Mouse (Mus musculus): ENCODE measurements around the gene Sumf1. TPM values are rescaled to one million over a fixed set of nuclear protein-coding genes. Genes with fewer than 3 reads are reported as not detected.

Sumf1 gene
- polyA plus RNA-seq, 1 experiment from 2014 or later, result 12.5 TPM

DNA sequence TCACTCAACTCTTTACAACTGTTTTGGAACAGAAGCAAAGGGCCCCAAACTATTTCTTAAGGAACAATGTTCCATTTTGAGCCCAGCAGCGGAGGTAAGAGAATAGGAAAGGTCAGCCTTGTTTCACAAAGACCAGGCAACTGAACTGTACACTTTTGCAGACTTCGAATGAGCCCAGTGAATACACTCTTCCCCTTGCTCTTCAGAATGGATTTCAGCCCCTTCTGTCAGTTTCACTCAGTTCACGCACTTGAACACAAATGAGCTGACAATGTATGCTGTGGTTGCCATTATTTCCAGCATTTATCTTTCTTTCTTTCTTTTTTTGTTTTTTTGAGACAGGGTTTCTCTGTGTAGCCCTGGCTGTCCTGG, 86.5 kb downstream of the Sumf1 start:
- DNase-seq (ENCODE audit: low spot score) (no peak), ATAC-seq (peak; percentile 17; the same call in 1 of the 2 replicates)
- no peaks in the 10 kb centered on the region for H3K4me1 ChIP-seq (ENCODE audit: control insufficient read depth, insufficient read depth, low read length)
- no peak overlapping the region for H3K27ac ChIP-seq (ENCODE audit: low read depth, low read length)
- peak overlapping the region; percentile 14; the same call in 1 of the 2 replicates for H3K4me2 ChIP-seq (ENCODE audit: low read length)
- H3K9ac ChIP-seq (ENCODE audit: low read length), result no peak overlapping the region
- no peaks in the 10 kb centered on the region for H3K36me3 ChIP-seq (ENCODE audit: control insufficient read depth, insufficient read depth, low read length)
- no peaks in the 10 kb centered on the region for H3K27me3 ChIP-seq (replicated peaks; ENCODE audit: control insufficient read depth, insufficient read depth, low read length)
- H3K9me3 ChIP-seq (replicated peaks; ENCODE audit: control insufficient read depth, low read length), result no peaks in the 10 kb centered on the region
- WGBS, result 35% methylated on average over 3 of the region's 3 CpGs
- no peak overlapping the region for H3K4me3 ChIP-seq (ENCODE audit: low read depth, low read length)

GRCm38 (mm10) chr6:108098171-108098845, 87.1 kb downstream of the Sumf1 start:
- H3K4me2 ChIP-seq (ENCODE audit: low read length), result peak overlapping the region; percentile 14; the same call in 1 of the 2 replicates
- WGBS, result 15% methylated on average over 9 of the region's 9 CpGs
- no peak overlapping the region for H3K9ac ChIP-seq (ENCODE audit: low read length)
- DNase-seq (ENCODE audit: low spot score) (peak; percentile 91), ATAC-seq (peak; percentile 90)
- H3K4me3 ChIP-seq (ENCODE audit: low read depth, low read length), result no peak overlapping the region
- no peak overlapping the region for H3K27ac ChIP-seq (ENCODE audit: low read depth, low read length)
- no peaks in the 10 kb centered on the region for H3K36me3 ChIP-seq (ENCODE audit: control insufficient read depth, insufficient read depth, low read length)
- no peaks in the 10 kb centered on the region for H3K27me3 ChIP-seq (replicated peaks; ENCODE audit: control insufficient read depth, insufficient read depth, low read length)
- H3K4me1 ChIP-seq (ENCODE audit: control insufficient read depth, insufficient read depth, low read length), result no peaks in the 10 kb centered on the region
- H3K9me3 ChIP-seq (replicated peaks; ENCODE audit: control insufficient read depth, low read length), result no peaks in the 10 kb centered on the region

GRCm38 (mm10) chr6:108095445-108095844, 89.9 kb downstream of the Sumf1 start:
- Histone ChIP-seq H3K9ac (ENCODE audit: low read length) (no peak overlapping the region), H3K4me2 (ENCODE audit: low read length) (no peak overlapping the region), H3K4me1 (ENCODE audit: control insufficient read depth, insufficient read depth, low read length) (no peaks in the 10 kb centered on the region), H3K4me3 (ENCODE audit: low read depth, low read length) (no peak overlapping the region), H3K36me3 (ENCODE audit: control insufficient read depth, insufficient read depth, low read length) (no peaks in the 10 kb centered on the region), H3K9me3 (replicated peaks; ENCODE audit: control insufficient read depth, low read length) (no peaks in the 10 kb centered on the region), H3K27ac (ENCODE audit: low read depth, low read length) (no peak overlapping the region), H3K27me3 (replicated peaks; ENCODE audit: control insufficient read depth, insufficient read depth, low read length) (no peaks in the 10 kb centered on the region)
- WGBS, result 78% methylated on average over 5 of the region's 5 CpGs
- DNase-seq (ENCODE audit: low spot score) (no peak), ATAC-seq (no peak)

DNA sequence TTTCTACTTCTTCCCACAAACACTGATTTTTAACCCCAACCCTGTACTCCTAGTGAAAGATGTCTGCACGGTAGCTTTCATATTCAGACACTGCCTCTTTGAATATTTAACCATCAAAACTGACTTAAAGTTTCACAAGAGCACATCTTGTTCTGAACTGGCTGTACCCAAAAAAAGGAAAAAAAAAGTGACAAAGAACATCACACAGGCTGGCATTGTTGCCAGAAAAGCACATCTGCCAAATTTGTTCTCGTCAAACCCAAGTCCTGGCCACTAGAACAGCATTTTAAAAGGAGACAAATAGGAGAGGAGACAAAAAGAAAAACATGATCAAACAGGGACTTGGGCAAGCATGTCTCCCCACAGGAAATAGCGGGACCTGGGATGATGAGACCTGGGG, 91.9 kb downstream of the Sumf1 start:
- no peak overlapping the region for H3K4me2 ChIP-seq (ENCODE audit: low read length)
- no peak overlapping the region for H3K4me3 ChIP-seq (ENCODE audit: low read depth, low read length)
- no peaks in the 10 kb centered on the region for H3K27me3 ChIP-seq (replicated peaks; ENCODE audit: control insufficient read depth, insufficient read depth, low read length)
- H3K9me3 ChIP-seq (replicated peaks; ENCODE audit: control insufficient read depth, low read length), result no peaks in the 10 kb centered on the region
- ATAC-seq (no peak), DNase-seq (ENCODE audit: low spot score) (no peak)
- WGBS, result 71% methylated on average over 3 of the region's 3 CpGs
- no peak overlapping the region for H3K27ac ChIP-seq (ENCODE audit: low read depth, low read length)
- no peak overlapping the region for H3K9ac ChIP-seq (ENCODE audit: low read length)
- no peaks in the 10 kb centered on the region for H3K4me1 ChIP-seq (ENCODE audit: control insufficient read depth, insufficient read depth, low read length)
- H3K36me3 ChIP-seq (ENCODE audit: control insufficient read depth, insufficient read depth, low read length), result no peaks in the 10 kb centered on the region

- no peaks in the 10 kb centered on the region for H3K9me3 ChIP-seq (replicated peaks; ENCODE audit: control insufficient read depth, low read length)
- 85% methylated on average over 3 of the region's 3 CpGs for WGBS
- no peak for ATAC-seq
Observed at GRCm38 (mm10) chr6:108092646-108093045, 92.7 kb downstream of the Sumf1 start.

DNA sequence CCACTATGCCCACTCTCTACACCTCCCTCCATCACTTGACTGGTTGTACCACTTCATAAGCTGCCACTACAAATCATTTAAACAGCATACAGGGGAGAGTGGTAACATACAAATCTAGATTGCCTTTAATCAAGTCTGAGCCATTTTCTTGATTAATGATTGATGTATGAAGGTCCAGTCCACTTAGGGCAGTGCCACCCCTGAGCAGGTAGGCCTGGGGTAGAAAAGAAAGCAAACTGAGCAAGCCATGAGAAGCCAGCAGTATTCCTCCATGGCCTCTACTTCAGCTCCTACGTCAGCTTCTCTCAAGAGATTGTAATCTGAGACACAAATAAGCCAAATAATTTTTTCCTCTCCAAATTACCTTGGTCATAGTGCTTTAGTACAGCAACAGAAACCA, 94.1 kb downstream of the Sumf1 start:
- 80% methylated on average over 1 of the region's 1 CpGs for WGBS
- Histone ChIP-seq H3K9ac (ENCODE audit: low read length) (no peak overlapping the region), H3K4me1 (ENCODE audit: control insufficient read depth, insufficient read depth, low read length) (no peaks in the 10 kb centered on the region), H3K4me3 (ENCODE audit: low read depth, low read length) (no peak overlapping the region), H3K27me3 (replicated peaks; ENCODE audit: control insufficient read depth, insufficient read depth, low read length) (no peaks in the 10 kb centered on the region), H3K36me3 (ENCODE audit: control insufficient read depth, insufficient read depth, low read length) (no peaks in the 10 kb centered on the region), H3K27ac (ENCODE audit: low read depth, low read length) (no peak overlapping the region), H3K4me2 (ENCODE audit: low read length) (no peak overlapping the region), H3K9me3 (replicated peaks; ENCODE audit: control insufficient read depth, low read length) (no peaks in the 10 kb centered on the region)
- ATAC-seq (no peak), DNase-seq (ENCODE audit: low spot score) (no peak)

More at GRCm38 (mm10) chr6:108092646-108093045, 92.7 kb downstream of the Sumf1 start:
- Histone ChIP-seq H3K4me2 (ENCODE audit: low read length) (no peak overlapping the region), H3K4me1 (ENCODE audit: control insufficient read depth, insufficient read depth, low read length) (no peaks in the 10 kb centered on the region), H3K36me3 (ENCODE audit: control insufficient read depth, insufficient read depth, low read length) (no peaks in the 10 kb centered on the region), H3K27ac (ENCODE audit: low read depth, low read length) (no peak overlapping the region), H3K4me3 (ENCODE audit: low read depth, low read length) (no peak overlapping the region), H3K9ac (ENCODE audit: low read length) (no peak overlapping the region), H3K27me3 (replicated peaks; ENCODE audit: control insufficient read depth, insufficient read depth, low read length) (no peaks in the 10 kb centered on the region)
- no peak for DNase-seq (ENCODE audit: low spot score)

DNA sequence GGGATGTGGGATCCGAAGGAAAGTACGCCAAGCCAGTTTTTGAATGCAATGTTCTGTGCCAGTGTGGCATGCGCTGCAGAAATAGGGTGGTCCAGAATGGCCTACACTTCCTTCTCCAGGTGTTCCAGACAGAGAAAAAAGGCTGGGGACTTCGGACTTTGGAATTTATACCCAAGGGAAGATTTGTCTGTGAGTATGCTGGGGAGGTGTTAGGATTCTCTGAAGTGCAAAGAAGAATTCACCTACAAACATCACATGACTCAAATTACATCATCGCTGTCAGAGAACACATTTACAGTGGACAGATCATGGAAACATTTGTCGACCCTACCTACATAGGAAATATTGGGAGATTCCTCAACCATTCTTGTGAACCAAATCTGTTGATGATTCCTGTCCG, 109.5 kb downstream of the Sumf1 start:
- H3K9ac ChIP-seq (ENCODE audit: low read length), result no peak overlapping the region
- H3K27me3 ChIP-seq (replicated peaks; ENCODE audit: control insufficient read depth, insufficient read depth, low read length), result no peaks in the 10 kb centered on the region
- no peak overlapping the region for H3K4me3 ChIP-seq (ENCODE audit: low read depth, low read length)
- WGBS, result 96% methylated on average over 7 of the region's 7 CpGs
- no peaks in the 10 kb centered on the region for H3K9me3 ChIP-seq (replicated peaks; ENCODE audit: control insufficient read depth, low read length)
- ATAC-seq (no peak), DNase-seq (ENCODE audit: low spot score) (no peak)
- no peaks in the 10 kb centered on the region for H3K4me1 ChIP-seq (ENCODE audit: control insufficient read depth, insufficient read depth, low read length)
- no peak overlapping the region for H3K4me2 ChIP-seq (ENCODE audit: low read length)
- H3K36me3 ChIP-seq (ENCODE audit: control insufficient read depth, insufficient read depth, low read length), result no peaks in the 10 kb centered on the region
- H3K27ac ChIP-seq (ENCODE audit: low read depth, low read length), result no peak overlapping the region

DNA sequence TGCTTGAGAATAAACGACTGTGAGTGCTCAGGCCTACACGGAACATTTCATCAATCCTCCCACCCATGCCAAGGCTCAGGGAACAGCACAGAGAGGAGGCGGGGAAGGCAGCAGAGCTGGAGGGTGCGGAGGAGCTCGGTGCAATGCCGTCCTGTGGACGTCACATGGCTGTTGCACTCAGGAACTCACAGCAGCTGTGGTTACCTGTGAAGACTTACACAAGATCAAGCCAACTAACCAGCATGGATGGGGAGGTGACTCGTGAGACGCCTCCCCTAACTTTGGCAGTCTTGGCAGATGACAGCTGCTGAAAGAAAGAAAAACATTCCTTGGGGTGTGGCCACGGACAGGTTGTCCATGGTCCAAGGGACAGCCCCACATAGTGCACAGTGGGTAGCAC, 110.8 kb downstream of the Sumf1 start:
- Histone ChIP-seq H3K27me3 (replicated peaks; ENCODE audit: control insufficient read depth, insufficient read depth, low read length) (no peaks in the 10 kb centered on the region), H3K4me1 (ENCODE audit: control insufficient read depth, insufficient read depth, low read length) (no peaks in the 10 kb centered on the region), H3K27ac (ENCODE audit: low read depth, low read length) (no peak overlapping the region), H3K4me3 (ENCODE audit: low read depth, low read length) (no peak overlapping the region), H3K4me2 (ENCODE audit: low read length) (no peak overlapping the region), H3K9ac (ENCODE audit: low read length) (no peak overlapping the region), H3K36me3 (ENCODE audit: control insufficient read depth, insufficient read depth, low read length) (no peaks in the 10 kb centered on the region), H3K9me3 (replicated peaks; ENCODE audit: control insufficient read depth, low read length) (no peaks in the 10 kb centered on the region)
- 94% methylated on average over 10 of the region's 10 CpGs for WGBS
- DNase-seq (ENCODE audit: low spot score) (no peak), ATAC-seq (no peak)

DNA sequence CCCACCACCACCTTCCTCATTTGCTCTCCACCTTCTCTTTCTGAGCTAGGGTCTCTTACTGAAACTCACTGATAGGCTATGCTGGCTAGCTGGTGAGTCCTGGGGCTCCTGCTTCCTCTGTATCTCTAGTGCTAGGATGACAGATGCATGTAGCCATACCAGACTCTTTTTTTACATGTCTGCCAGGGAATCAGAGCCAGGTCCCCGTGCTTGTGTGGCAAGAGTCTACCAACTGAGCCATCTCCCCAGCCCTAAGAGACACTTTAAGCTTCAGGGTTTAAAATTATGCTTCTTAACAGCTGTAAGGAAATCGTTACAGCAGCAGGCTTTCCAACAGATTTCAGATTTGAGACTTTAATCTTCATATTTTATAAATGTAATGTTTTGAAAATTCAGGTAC, 111.5 kb downstream of the Sumf1 start:
- DNase-seq (ENCODE audit: low spot score) (no peak), ATAC-seq (no peak)
- WGBS, result 81% methylated on average over 2 of the region's 2 CpGs
- Histone ChIP-seq H3K27ac (ENCODE audit: low read depth, low read length) (no peak overlapping the region), H3K4me2 (ENCODE audit: low read length) (no peak overlapping the region), H3K27me3 (replicated peaks; ENCODE audit: control insufficient read depth, insufficient read depth, low read length) (no peaks in the 10 kb centered on the region), H3K9me3 (replicated peaks; ENCODE audit: control insufficient read depth, low read length) (no peaks in the 10 kb centered on the region), H3K4me1 (ENCODE audit: control insufficient read depth, insufficient read depth, low read length) (no peaks in the 10 kb centered on the region), H3K4me3 (ENCODE audit: low read depth, low read length) (no peak overlapping the region), H3K9ac (ENCODE audit: low read length) (no peak overlapping the region), H3K36me3 (ENCODE audit: control insufficient read depth, insufficient read depth, low read length) (no peaks in the 10 kb centered on the region)
